Mouse (Mus musculus) MEL (cell line): ENCODE data around the gene Gpr162.

ENCODE experiments used
- CHD2 ChIP-seq: IDR thresholded peaks from 2 replicates; pipeline ENCODE4 v1.6.1; 2011; ENCODE audit warnings: low read length, improper control_type of control experiment
- CTCF ChIP-seq, 3 experiments: IDR thresholded peaks in 2 of 3; conservative IDR thresholded peaks in 1 of 3; 2 replicates each; pipeline ENCODE4 v1.5.1; 2011 to 2012; ENCODE audit warnings: low read length in 3 of 3, low read depth in 2 of 3, mild to moderate bottlenecking in 2 of 3, improper control_type of control experiment in 1 of 3, inconsistent platforms in 1 of 3, mixed read lengths in 1 of 3, moderate library complexity in 1 of 3; ENCODE audit not compliant: control insufficient read depth in 1 of 3, insufficient read depth in 1 of 3, poor library complexity in 1 of 3, severe bottlenecking in 1 of 3
- EP300 ChIP-seq, 2 experiments: IDR thresholded peaks; 2 replicates each; pipeline ENCODE4 v1.6.1; 2011; ENCODE audit warnings: improper control_type of control experiment in 2 of 2, low read length in 2 of 2, low read depth in 1 of 2, mild to moderate bottlenecking in 1 of 2
- ETS1 ChIP-seq: IDR thresholded peaks from 2 replicates; pipeline ENCODE4 v1.6.1; 2012; ENCODE audit warnings: low read depth, mild to moderate bottlenecking, inconsistent platforms, low read length, improper control_type of control experiment, moderate library complexity
- GATA1 ChIP-seq: IDR thresholded peaks from 2 replicates; pipeline ENCODE4 v1.6.1; 2011; ENCODE audit warnings: low read depth, low read length, improper control_type of control experiment
- JUND ChIP-seq: IDR thresholded peaks from 2 replicates; pipeline ENCODE4 v1.6.1; 2011; ENCODE audit warnings: low read depth, mild to moderate bottlenecking, improper control_type of control experiment, low read length
- MAZ ChIP-seq: IDR thresholded peaks from 2 replicates; pipeline ENCODE4 v1.6.1; 2012; ENCODE audit warnings: low read depth, mild to moderate bottlenecking, inconsistent platforms, low read length, improper control_type of control experiment
- MXI1 ChIP-seq: IDR thresholded peaks from 2 replicates; pipeline ENCODE4 v1.6.1; 2011; ENCODE audit warnings: mild to moderate bottlenecking, low read depth, low read length, improper control_type of control experiment
- MYC ChIP-seq: IDR thresholded peaks from 2 replicates; pipeline ENCODE4 v1.6.1; 2011; ENCODE audit warnings: low read depth, mild to moderate bottlenecking, low read length, improper control_type of control experiment, moderate library complexity
- NELFE ChIP-seq: IDR thresholded peaks from 2 replicates; pipeline ENCODE4 v1.6.1; 2011; ENCODE audit warnings: low read depth, low read length, improper control_type of control experiment
- POLR2A ChIP-seq, 2 experiments: IDR thresholded peaks; 2 replicates each; pipeline ENCODE4 v1.6.1; 2011 to 2012; ENCODE audit warnings: low read length in 2 of 2, mild to moderate bottlenecking in 2 of 2, control low read depth in 1 of 2, improper control_type of control experiment in 1 of 2, low read depth in 1 of 2, moderate library complexity in 1 of 2; ENCODE audit not compliant: control insufficient read depth in 1 of 2, insufficient read depth in 1 of 2, poor library complexity in 1 of 2
- POLR2AphosphoS5 ChIP-seq: IDR thresholded peaks from 2 replicates; pipeline ENCODE4 v1.6.1; 2012; ENCODE audit warnings: low read depth, borderline replicate concordance, mild to moderate bottlenecking, inconsistent platforms, low read length, moderate library complexity, mixed read lengths
- ZC3H11A ChIP-seq: IDR thresholded peaks from 2 replicates; pipeline ENCODE4 v1.6.1; 2012; ENCODE audit warnings: low read depth, mild to moderate bottlenecking, inconsistent platforms, low read length, improper control_type of control experiment
- ZKSCAN1 ChIP-seq: IDR thresholded peaks from 2 replicates; pipeline ENCODE4 v1.6.1; 2012; ENCODE audit warnings: low read depth, mild to moderate bottlenecking, inconsistent platforms, low read length, improper control_type of control experiment, moderate library complexity

DNA sequence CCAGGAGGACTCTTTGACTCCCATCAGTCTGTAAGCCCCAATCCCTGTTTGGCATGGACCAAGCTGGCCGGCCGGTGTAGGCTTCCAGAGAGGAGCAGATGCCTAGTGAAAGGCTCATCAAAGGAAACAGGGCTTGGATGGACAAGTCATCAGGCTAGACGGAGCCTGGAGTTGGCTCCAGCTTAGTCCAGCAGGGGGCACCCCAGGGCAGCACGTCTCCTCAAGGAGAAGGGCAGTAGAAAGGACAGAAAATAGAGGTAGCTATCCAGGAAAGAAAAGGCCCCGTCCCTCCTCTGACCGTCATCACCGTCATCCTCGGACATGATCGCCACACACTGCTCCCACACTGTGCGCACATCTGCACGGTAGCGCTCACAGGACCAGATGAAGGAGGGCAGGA is 4.1 kb downstream of the Gpr162 start:
- no peak for TF ChIP-seq NELFE
- no peak for TF ChIP-seq ETS1
- no peak for TF ChIP-seq POLR2A (IDR thresholded peaks at IDR 0.05; ENCODE audit: control insufficient read depth in 1 of 2, insufficient read depth in 1 of 2, low read depth in 1 of 2, low read length in 2 of 2, poor library complexity in 1 of 2)
- no peak for TF ChIP-seq MYC
- TF ChIP-seq EP300 (IDR thresholded peaks at IDR 0.05; ENCODE audit: low read depth in 1 of 2, low read length in 2 of 2), result no peak
- TF ChIP-seq JUND, result no peak
- TF ChIP-seq ZKSCAN1, result no peak
- TF ChIP-seq CTCF (IDR thresholded peaks at IDR 0.05 in 2 of 3, conservative IDR thresholded peaks at IDR 0.05 in 1 of 3; ENCODE audit: control insufficient read depth in 1 of 3, insufficient read depth in 1 of 3, low read depth in 2 of 3, low read length in 3 of 3, poor library complexity in 1 of 3, severe bottlenecking in 1 of 3), result peak; percentile 89 to 96 (median 89)
- TF ChIP-seq POLR2AphosphoS5, result no peak
- TF ChIP-seq GATA1, result no peak
- peak; percentile 83 for TF ChIP-seq ZC3H11A
- no peak for TF ChIP-seq MXI1
- no peak for TF ChIP-seq MAZ
- TF ChIP-seq CHD2, result no peak
